Mouse (Mus musculus): ENCODE results near the gene Krt28.
A peak's percentile ranks its signal among the peaks of the same experiment; 100 is the strongest.

Krt28 gene

GRCm38 (mm10) chr11:99374803-99375202, at the start of gene Krt28:
Gene Krt28 (minus strand): TSS chr11:99374903.
- DNase-seq (ENCODE audit: low spot score in 2 of 2): no peak

GRCm38 (mm10) chr11:99422159-99422558, 47.5 kb upstream of the Krt28 start, which contains the start of gene Krt12:
Gene Krt12 (minus strand): TSS chr11:99422259.
- DNase-seq (ENCODE audit: low spot score in 2 of 2): no peak

- no peak for DNase-seq (ENCODE audit: low spot score in 2 of 2)
These were observed 45.9 kb upstream of the Krt28 start for GRCm38 (mm10) chr11:99420586-99420985.

GRCm38 (mm10) chr11:99417819-99418218, 43.1 kb upstream of the Krt28 start:
- DNase-seq (ENCODE audit: low spot score in 2 of 2): no peak

GRCm38 (mm10) chr11:99416902-99417301, 42.2 kb upstream of the Krt28 start:
- no peak for DNase-seq (ENCODE audit: low spot score in 2 of 2)

GRCm38 (mm10) chr11:99414463-99415147, 39.9 kb upstream of the Krt28 start:
- no peak for DNase-seq (ENCODE audit: low spot score in 2 of 2)

GRCm38 (mm10) chr11:99413247-99413646, 38.5 kb upstream of the Krt28 start:
- no peak for DNase-seq (ENCODE audit: low spot score in 2 of 2)

GRCm38 (mm10) chr11:99406186-99406585, 31.5 kb upstream of the Krt28 start:
- no peak for DNase-seq (ENCODE audit: low spot score in 2 of 2)

- no peak for DNase-seq (ENCODE audit: low spot score in 2 of 2)
These were observed 25.4 kb upstream of the Krt28 start for GRCm38 (mm10) chr11:99399956-99400549.

- DNase-seq (ENCODE audit: low spot score in 2 of 2): no peak
These were observed 24.1 kb upstream of the Krt28 start for GRCm38 (mm10) chr11:99398832-99399231.

GRCm38 (mm10) chr11:99398084-99398483, 23.4 kb upstream of the Krt28 start:
- DNase-seq (ENCODE audit: low spot score in 2 of 2): no peak

GRCm38 (mm10) chr11:99396661-99397060, 22.0 kb upstream of the Krt28 start:
- no peak for DNase-seq (ENCODE audit: low spot score in 2 of 2)

- no peak for DNase-seq (ENCODE audit: low spot score in 2 of 2)
These were observed 21.3 kb upstream of the Krt28 start for GRCm38 (mm10) chr11:99396034-99396433.

- no peak for DNase-seq (ENCODE audit: low spot score in 2 of 2)
These were observed 17.8 kb upstream of the Krt28 start for GRCm38 (mm10) chr11:99392492-99392891.

GRCm38 (mm10) chr11:99391375-99391774, 16.7 kb upstream of the Krt28 start:
- DNase-seq (ENCODE audit: low spot score in 2 of 2): no peak

GRCm38 (mm10) chr11:99390866-99391265, 16.2 kb upstream of the Krt28 start:
- no peak for DNase-seq (ENCODE audit: low spot score in 2 of 2)

- DNase-seq (ENCODE audit: low spot score in 2 of 2): no peak
These were observed 14.6 kb upstream of the Krt28 start, which contains the start of gene Krt10 for GRCm38 (mm10) chr11:99389264-99389663. Gene Krt10 (minus strand): TSS chr11:99389364.

GRCm38 (mm10) chr11:99388661-99389060, 14.0 kb upstream of the Krt28 start:
- no peak for DNase-seq (ENCODE audit: low spot score in 2 of 2)

- peak; percentile 76 to 88 for DNase-seq (ENCODE audit: low spot score in 2 of 2)
These were observed 11.4 kb upstream of the Krt28 start for GRCm38 (mm10) chr11:99385813-99386721.

- peak; percentile 58 to 81 for DNase-seq (ENCODE audit: low spot score in 2 of 2)
These were observed 4.9 kb upstream of the Krt28 start for GRCm38 (mm10) chr11:99379568-99379967.

GRCm38 (mm10) chr11:99369853-99370451, 4.8 kb downstream of the Krt28 start:
- DNase-seq (ENCODE audit: low spot score in 2 of 2): no peak

- no peak for DNase-seq (ENCODE audit: low spot score in 2 of 2)
These were observed 5.5 kb downstream of the Krt28 start for GRCm38 (mm10) chr11:99369229-99369628.
